ENCODE assay signal across 18 mouse cellular contexts in the genomic region with DNA sequence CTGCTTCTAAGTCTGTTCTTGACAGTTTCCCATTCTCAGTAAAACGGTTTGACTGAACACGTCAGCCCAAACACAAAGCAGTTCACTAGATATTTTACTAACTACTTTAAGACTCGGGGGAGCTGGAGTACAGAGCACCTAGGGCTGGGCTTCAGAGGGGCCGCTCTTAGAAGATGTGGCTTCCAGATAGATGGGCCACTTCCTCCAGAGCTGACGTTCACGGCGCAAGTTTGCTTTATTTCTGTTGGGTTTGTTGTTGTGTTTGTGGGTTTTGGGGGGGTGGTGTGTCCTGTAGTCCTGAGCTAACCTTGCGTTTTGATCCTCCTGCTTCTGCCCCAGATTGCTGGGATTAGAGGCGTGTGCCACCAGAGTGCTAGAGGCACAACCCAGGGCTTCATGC. TPM values are rescaled to one million over a fixed set of nuclear protein-coding genes. Genes with fewer than 3 reads are reported as not detected.
DNase-seq lines count a peak whose midpoint lies in the region; ATAC-seq lines count a peak whose summit lies in the region.
"Had no signal": no experiment of that assay in that cellular context is flagged by ENCODE, and none has a peak within 500 bp of the region (broad histone marks: within the 10 kb centered on the region; RNA-seq: fewer than 3 reads in every experiment).

No protein-coding gene starts in this region.

- no peak for ATAC-seq in kidney, embryonic 15.5 days (replicated peaks; ENCODE audit: low FRiP score)
- peak; percentile 56 for ATAC-seq in megakaryocyte progenitor cell, adult 5-6 weeks (replicated peaks; ENCODE audit: poor library complexity)
- ATAC-seq: forebrain, postnatal 0 days; intestine, embryonic 16.5 days had no signal

- peaks cover 39% of the 10 kb centered on the region for H3K4me1 ChIP-seq in kidney, embryonic 15.5 days
- H3K4me1 ChIP-seq in hindbrain, embryonic 10.5 days (replicated peaks), result peaks cover 6% of the 10 kb centered on the region

- H3K27me3 ChIP-seq in kidney, embryonic 15.5 days, result no peaks in the 10 kb centered on the region
- H3K27me3 ChIP-seq in hindbrain, embryonic 10.5 days (ENCODE audit: insufficient read depth, poor library complexity, severe bottlenecking), result no peaks in the 10 kb centered on the region
- H3K27me3 ChIP-seq: hindbrain, embryonic 12.5 days; liver, embryonic 13.5 days; lung, embryonic 15.5 days; neural tube, embryonic 12.5 days had no signal

- peak overlapping the region; percentile 79 for H3K27ac ChIP-seq in kidney, embryonic 15.5 days
- no peak overlapping the region for H3K27ac ChIP-seq in hindbrain, embryonic 10.5 days
- H3K27ac ChIP-seq: hindbrain, embryonic 12.5 days; liver, embryonic 13.5 days; lung, embryonic 15.5 days; neural tube, embryonic 12.5 days had no signal

- WGBS in kidney, embryonic 15.5 days, result 63% methylated on average over 9 of the region's 9 CpGs
- WGBS in hindbrain, embryonic 10.5 days, result 89% methylated on average over 9 of the region's 9 CpGs

- no peaks in the 10 kb centered on the region for H3K9me3 ChIP-seq in kidney, embryonic 15.5 days (replicated peaks)
- H3K9me3 ChIP-seq in hindbrain, embryonic 10.5 days, result no peaks in the 10 kb centered on the region
- H3K9me3 ChIP-seq: hindbrain, embryonic 12.5 days; liver, embryonic 13.5 days; lung, embryonic 15.5 days; neural tube, embryonic 12.5 days had no signal

- no peak overlapping the region for H3K4me3 ChIP-seq in kidney, embryonic 15.5 days (replicated peaks)
- H3K4me3 ChIP-seq in hindbrain, embryonic 10.5 days, result no peak overlapping the region
- H3K4me3 ChIP-seq: hindbrain, embryonic 12.5 days; liver, embryonic 13.5 days; lung, embryonic 15.5 days; neural tube, embryonic 12.5 days had no signal

- DNase-seq in kidney, postnatal 25 days, result no peak
- peak; percentile 74 for DNase-seq in CD4-positive helper T cell, adult 2 months (ENCODE audit: low read depth, low spot score)
- DNase-seq in T-cell, adult 2 months (ENCODE audit: low spot score), result peak; percentile 45
- no peak for DNase-seq in left cerebral cortex, adult 8-10 months (ENCODE audit: low spot score in 2 of 2)
- DNase-seq in hindbrain, embryonic 10.5 days (ENCODE audit: low spot score), result no peak
- DNase-seq: adrenal gland, postnatal 10 days; cerebellum, adult 11-12 months; forebrain, postnatal 0 days; heart, adult 11 months; liver, embryonic 13.5 days; right cerebral cortex, postnatal 25 days had no signal

- H3K9ac ChIP-seq in kidney, embryonic 15.5 days, result no peak overlapping the region
- H3K9ac ChIP-seq: forebrain, postnatal 0 days; hindbrain, embryonic 12.5 days; liver, embryonic 13.5 days; lung, embryonic 15.5 days; neural tube, embryonic 12.5 days had no signal

- no peak overlapping the region for H3K4me2 ChIP-seq in kidney, embryonic 15.5 days
- H3K4me2 ChIP-seq: hindbrain, embryonic 12.5 days; liver, embryonic 13.5 days; lung, embryonic 15.5 days; neural tube, embryonic 12.5 days had no signal

- peaks cover 58% of the 10 kb centered on the region for H3K36me3 ChIP-seq in kidney, embryonic 15.5 days
- H3K36me3 ChIP-seq in hindbrain, embryonic 10.5 days, result peaks cover 50% of the 10 kb centered on the region

RNA-seq across cellular contexts. Expression of a gene that starts 23.7 kb away (rescaled TPM):
- polyA plus RNA-seq in kidney, embryonic 15.5 days (2015; fragmentation: Nextera tagmentation; extraction: Ambion mirVana), result 7.2 and 8.0 TPM in 2 replicates
- total RNA-seq in megakaryocyte progenitor cell, adult 5-6 weeks (2015), result not detected in 2 replicates
- total RNA-seq in megakaryocyte progenitor cell, adult 5-6 weeks (2017), result not detected in 2 replicates
- total RNA-seq in left cerebral cortex, adult 8-10 months (2022), result not detected
- 0.71 and 1.2 TPM in 2 replicates for polyA plus RNA-seq in hindbrain, embryonic 10.5 days (2016; fragmentation: Nextera tagmentation; extraction: Ambion mirVana)
- total RNA-seq: layer of hippocampus, adult 18-20 months had no signal
- polyA plus RNA-seq: lung, embryonic 15.5 days had no signal

Comparison
In these comparisons a context has a peak if more than half of its experiments do, and no peak if none do; other contexts are left out.
1. DNase-seq: peak in CD4-positive helper T cell, adult 2 months (single experiment) and T-cell, adult 2 months (single experiment); none in kidney, postnatal 25 days (0 of 2), left cerebral cortex, adult 8-10 months (0 of 2) and hindbrain, embryonic 10.5 days (single experiment).